Mouse (Mus musculus) forebrain, postnatal 0 days (tissue): Measurements from ENCODE around the gene Iqce. TPM values are rescaled to one million over a fixed set of nuclear protein-coding genes. Genes with fewer than 3 reads are reported as not detected.

Experiments used
- ATAC-seq: fragments of 200-750 bp; cut with Nextera tagmentation; 2 replicates; pipeline ENCODE4 v1.8.0; 2017; ENCODE audit warnings: mild to moderate bottlenecking, moderate library complexity
- DNase-seq: peaks from one replicate; pipeline ENCODE4 v3.0.0-alpha.2; 2015
- H3K27ac ChIP-seq: fragments of 300-500 bp; sonication (generic); 2 replicates; pipeline ENCODE4 v1.5.1; 2014; ENCODE audit warnings: low read depth, mild to moderate bottlenecking, antibody characterized with exemption, low read length, moderate library complexity, mixed read lengths
- H3K27me3 ChIP-seq: fragments of 300-500 bp; sonication (generic); 2 replicates; pipeline ENCODE4 v1.6.1; 2014; ENCODE audit warnings: mild to moderate bottlenecking, low read length, mixed read lengths; ENCODE audit not compliant: insufficient read depth
- H3K36me3 ChIP-seq: fragments of 300-500 bp; sonication (generic); 2 replicates; pipeline ENCODE4 v1.6.1; 2014; ENCODE audit warnings: mild to moderate bottlenecking, moderate library complexity; ENCODE audit not compliant: insufficient read depth
- H3K4me1 ChIP-seq: fragments of 300-500 bp; sonication (generic); 2 replicates; pipeline ENCODE4 v1.6.1; 2014; ENCODE audit warnings: antibody characterized with exemption; ENCODE audit not compliant: insufficient read depth
- H3K4me2 ChIP-seq: fragments of 300-500 bp; sonication (generic); 2 replicates; pipeline ENCODE4 v1.6.1; 2014; ENCODE audit warnings: low read depth, mild to moderate bottlenecking, moderate library complexity
- H3K4me3 ChIP-seq: fragments of 300-500 bp; sonication (generic); 2 replicates; pipeline ENCODE4 v1.5.1; 2014; ENCODE audit warnings: low read depth, low read length, mixed read lengths
- H3K9ac ChIP-seq: fragments of 300-500 bp; sonication (generic); 2 replicates; pipeline ENCODE4 v1.6.1; 2014; ENCODE audit warnings: mild to moderate bottlenecking
- H3K9me3 ChIP-seq: fragments of 300-500 bp; sonication (generic); 2 replicates; pipeline ENCODE4 v1.6.1; 2016; ENCODE audit warnings: low read length
- CTCF ChIP-seq: sonication (generic); IDR thresholded peaks from 2 replicates; pipeline ENCODE4 v1.5.1; 2016; ENCODE audit warnings: antibody characterized with exemption, control low read depth, low read depth
- WGBS: fragments of 180-500 bp; shearing (Covaris S2); extraction: QIAGEN DNeasy Blood & Tissue Kit; methylation state at CpG from one replicate; pipeline ENCODE4 v1.1.7; 2014; 5-methylcytosine and 5-hydroxymethylcytosine counted together
- polyA plus RNA-seq: library from polyadenylated mRNA; unstranded; fragments of >200 nt; fragmentation: Nextera tagmentation; extraction: Ambion mirVana; gene quantifications from 2 replicates; pipeline ENCODE4 v1.2.1, GENCODE M21; 2015
- total RNA-seq: library from RNA; depleted of rRNA; stranded (reverse); fragments of >200 nt; gene quantifications from 2 replicates; pipeline ENCODE4 v1.2.3, GENCODE M21; 2014; rRNA removed

The Iqce gene
- total and polyA plus RNA-seq, 2 experiments from 2014 or later = 27.1 to 30.6 TPM

GRCm38 (mm10) chr5:140615321-140616109 lies 86.7 kb downstream of the Iqce start:
- Histone ChIP-seq H3K4me1 (peaks cover 9% of the 10 kb centered on the region; the same call in 1 of the 2 replicates), H3K9ac (no peak overlapping the region), H3K4me3 (no peak overlapping the region), H3K27me3 (0 out of 2 replicates have a peak, but pooled peaks cover 2% of the 10 kb centered on the region), H3K27ac (no peak overlapping the region), H3K36me3 (no peaks in the 10 kb centered on the region), H3K4me2 (no peak overlapping the region), H3K9me3 (no peaks in the 10 kb centered on the region)
- 63% methylated on average over 10 of the region's 10 CpGs for WGBS
- ATAC-seq (no peak), DNase-seq (no peak)
- no peak for TF ChIP-seq CTCF

- H3K9ac ChIP-seq = no peak overlapping the region
- ATAC-seq (no peak), DNase-seq (no peak)
- no peak overlapping the region for H3K27ac ChIP-seq
- H3K36me3 ChIP-seq = no peaks in the 10 kb centered on the region
- TF ChIP-seq CTCF = no peak
- H3K4me1 ChIP-seq = peaks cover 10% of the 10 kb centered on the region; the same call in 1 of the 2 replicates
- H3K9me3 ChIP-seq = no peaks in the 10 kb centered on the region
- H3K4me3 ChIP-seq = no peak overlapping the region
- H3K4me2 ChIP-seq = no peak overlapping the region
- 0 out of 2 replicates have a peak, but pooled peaks cover 2% of the 10 kb centered on the region for H3K27me3 ChIP-seq
- 72% methylated on average over 4 of the region's 4 CpGs for WGBS
Observed at GRCm38 (mm10) chr5:140614837-140615236, 87.3 kb downstream of the Iqce start.

- H3K4me3 ChIP-seq = no peak overlapping the region
- 97% methylated on average over 10 of the region's 10 CpGs for WGBS
- peaks cover 10% of the 10 kb centered on the region; the same call in 1 of the 2 replicates for H3K4me1 ChIP-seq
- no peaks in the 10 kb centered on the region for H3K36me3 ChIP-seq
- TF ChIP-seq CTCF = no peak
- DNase-seq (no peak), ATAC-seq (no peak)
- no peak overlapping the region for H3K27ac ChIP-seq
- no peak overlapping the region for H3K9ac ChIP-seq
- H3K27me3 ChIP-seq = peaks cover 4% of the 10 kb centered on the region; the same call in 1 of the 2 replicates
- no peak overlapping the region for H3K4me2 ChIP-seq
- H3K9me3 ChIP-seq = no peaks in the 10 kb centered on the region
Observed at GRCm38 (mm10) chr5:140614141-140614540, 88.0 kb downstream of the Iqce start.

GRCm38 (mm10) chr5:140612191-140612590 lies 90.0 kb downstream of the Iqce start:
- H3K27ac ChIP-seq = no peak overlapping the region; the same call in 1 of the 2 replicates
- H3K36me3 ChIP-seq = no peaks in the 10 kb centered on the region
- 26% methylated on average over 18 of the region's 18 CpGs for WGBS
- H3K4me1 ChIP-seq = peaks cover 10% of the 10 kb centered on the region; the same call in 1 of the 2 replicates
- no peak for TF ChIP-seq CTCF
- no peak for DNase-seq
- no peak overlapping the region for H3K4me3 ChIP-seq
- H3K27me3 ChIP-seq = peaks cover 9% of the 10 kb centered on the region; the same call in 1 of the 2 replicates
- peak overlapping the region; percentile 97 for H3K4me2 ChIP-seq
- H3K9ac ChIP-seq = peak overlapping the region; percentile 51; the same call in 1 of the 2 replicates
- no peaks in the 10 kb centered on the region for H3K9me3 ChIP-seq
- ATAC-seq = no peak

Other genes with a start within 250 kb of the Iqce start
- 11.0 and 11.5 TPM in 2 replicates for gene Chst12, start 196.8 kb downstream of the Iqce start, total RNA-seq
- gene Chst12, start 196.8 kb downstream of the Iqce start, polyA plus RNA-seq = 19.1 and 22.4 TPM in 2 replicates
- gene Grifin, start 137.3 kb downstream of the Iqce start, total RNA-seq = not detected in 2 replicates
- 0.36 TPM in 1 of 2 replicates, not detected in the other for gene Grifin, start 137.3 kb downstream of the Iqce start, polyA plus RNA-seq
- 39.4 and 53.7 TPM in 2 replicates for gene Lfng, start 95.1 kb downstream of the Iqce start, total RNA-seq
- gene Lfng, start 95.1 kb downstream of the Iqce start, polyA plus RNA-seq = 19.2 and 23.0 TPM in 2 replicates
- gene Ttyh3, start 53.3 kb downstream of the Iqce start, total RNA-seq = 114 and 163 TPM in 2 replicates
- 65.0 and 67.9 TPM in 2 replicates for gene Ttyh3, start 53.3 kb downstream of the Iqce start, polyA plus RNA-seq
- gene Brat1, start 2.6 kb upstream of the Iqce start, total RNA-seq = 30.0 and 39.1 TPM in 2 replicates
- 15.8 and 17.4 TPM in 2 replicates for gene Brat1, start 2.6 kb upstream of the Iqce start, polyA plus RNA-seq
- 12.1 and 12.2 TPM in 2 replicates for gene Amz1, start 21.7 kb upstream of the Iqce start, total RNA-seq
- gene Amz1, start 21.7 kb upstream of the Iqce start, polyA plus RNA-seq = 8.7 and 14.2 TPM in 2 replicates
- gene Gna12, start 128.1 kb upstream of the Iqce start, total RNA-seq = 102 and 138 TPM in 2 replicates
- 35.6 and 39.0 TPM in 2 replicates for gene Gna12, start 128.1 kb upstream of the Iqce start, polyA plus RNA-seq